Mouse (Mus musculus) stomach, postnatal 0 days (tissue): ENCODE measurements at regions not wholly inside any gene's neighbourhood (a gene's known extent, or its start where the extent isn't known, plus 50 kb on each side); places are given as distances from the start of the nearest gene placed in this dataset.

ENCODE experiments used
- CTCF ChIP-seq: IDR thresholded peaks from 2 replicates; pipeline ENCODE4 v1.5.1; 2016; ENCODE audit warnings: antibody characterized with exemption, low read depth, mild to moderate bottlenecking, moderate library complexity
- EP300 ChIP-seq: optimal IDR thresholded peaks from 2 replicates; pipeline ENCODE3; 2016; ENCODE audit warnings: antibody characterized with exemption

DNA sequence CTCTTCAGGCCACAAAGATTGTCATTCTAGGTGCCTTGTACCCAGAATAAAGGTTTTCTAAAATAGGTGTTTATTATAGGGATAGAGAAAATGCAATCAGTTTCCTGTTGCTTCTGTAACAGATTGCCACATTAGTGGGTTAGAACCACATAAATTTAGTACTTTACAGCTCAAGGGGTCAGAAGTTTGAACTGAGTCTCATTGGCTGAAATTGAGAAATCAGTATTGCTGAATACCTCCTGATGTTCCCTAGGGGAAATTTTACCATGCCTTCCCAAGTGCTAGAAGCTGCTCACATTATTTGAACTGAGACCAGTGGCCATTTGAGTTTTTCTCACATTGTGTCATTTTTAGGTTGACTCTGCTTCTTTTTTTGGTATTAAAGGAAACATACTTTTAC lies 160.2 kb downstream of the Calcrl start:
- TF ChIP-seq CTCF (no peak), EP300 (no peak)
